Mouse (Mus musculus) brown adipose tissue, adult 24 weeks (tissue): ENCODE measurements around the gene Fkbp5. TPM values are rescaled to one million over a fixed set of nuclear protein-coding genes. Genes with fewer than 3 reads are reported as not detected.

Experiments
- H3K27ac ChIP-seq: fragments of 200-500 bp; replicated peaks from 2 replicates; pipeline ENCODE4 v1.5.1; 2012; ENCODE audit warnings: low read depth, mild to moderate bottlenecking, low read length
- H3K4me1 ChIP-seq: fragments of 200-500 bp; 2 replicates; pipeline ENCODE4 v1.6.1; 2012; ENCODE audit warnings: low read length, mixed read lengths; ENCODE audit not compliant: control insufficient read depth, insufficient read depth, insufficient read length
- H3K4me3 ChIP-seq: fragments of 200-500 bp; 2 replicates; pipeline ENCODE4 v1.5.1; 2012; ENCODE audit warnings: low read depth, mild to moderate bottlenecking, low read length, moderate library complexity; ENCODE audit not compliant: insufficient read depth
- polyA plus RNA-seq: library from polyadenylated mRNA; stranded (reverse); fragments of >200 nt; gene quantifications from 2 replicates; pipeline ENCODE4 v1.2.4, GENCODE M21; 2012; ENCODE audit not compliant: missing spikeins, insufficient read depth, insufficient read length

Gene Fkbp5
- polyA plus RNA-seq, 1 experiment = 3.9 TPM

- no peaks in the 10 kb centered on the region for H3K4me1 ChIP-seq
- no peak overlapping the region for H3K27ac ChIP-seq
- no peak overlapping the region for H3K4me3 ChIP-seq
Measured at GRCm38 (mm10) chr17:28502196-28502821, 15.0 kb downstream of the Fkbp5 start.

DNA sequence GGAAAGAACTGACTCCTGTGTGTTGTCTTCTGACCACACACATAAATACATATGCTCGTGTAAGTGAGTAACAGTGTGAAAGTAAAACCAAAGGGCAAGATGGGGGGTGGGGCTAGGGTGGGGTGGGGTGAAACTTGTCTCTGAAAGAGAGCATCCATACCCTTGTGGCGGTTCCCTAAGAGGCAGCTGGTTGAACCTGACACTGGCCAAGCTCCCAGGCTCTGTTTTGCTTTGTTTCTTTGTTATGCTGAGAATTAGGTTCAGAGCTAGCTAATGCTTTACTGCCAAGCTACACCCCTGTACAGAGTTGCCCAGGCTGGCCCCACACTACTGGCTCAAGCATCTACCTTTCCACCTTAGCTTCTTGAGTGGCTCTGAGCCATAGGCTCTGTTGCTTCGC lies 16.9 kb downstream of the Fkbp5 start:
- Histone ChIP-seq H3K4me3 (no peak overlapping the region), H3K27ac (no peak overlapping the region), H3K4me1 (no peaks in the 10 kb centered on the region)

DNA sequence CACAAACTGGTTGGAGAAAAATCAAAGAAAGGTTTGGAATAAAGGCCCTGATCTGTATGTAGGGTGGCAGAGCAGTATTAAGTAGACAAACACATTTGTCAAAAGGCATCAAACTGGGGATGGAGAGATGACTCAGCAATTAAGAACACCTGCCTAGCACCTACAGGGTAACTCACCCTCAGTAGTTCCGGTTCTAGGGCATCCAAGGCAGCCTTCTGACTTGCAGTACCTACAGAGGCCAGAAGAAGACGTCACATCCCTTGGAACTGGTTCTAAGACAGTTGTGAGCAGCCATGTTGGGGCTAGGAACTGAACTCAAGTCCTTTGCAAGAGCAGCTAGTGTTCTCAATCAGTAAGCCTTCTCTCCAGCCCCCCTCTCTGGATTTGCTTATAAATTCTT lies 18.1 kb downstream of the Fkbp5 start:
- no peak overlapping the region for H3K4me3 ChIP-seq
- no peaks in the 10 kb centered on the region for H3K4me1 ChIP-seq
- no peak overlapping the region for H3K27ac ChIP-seq

DNA sequence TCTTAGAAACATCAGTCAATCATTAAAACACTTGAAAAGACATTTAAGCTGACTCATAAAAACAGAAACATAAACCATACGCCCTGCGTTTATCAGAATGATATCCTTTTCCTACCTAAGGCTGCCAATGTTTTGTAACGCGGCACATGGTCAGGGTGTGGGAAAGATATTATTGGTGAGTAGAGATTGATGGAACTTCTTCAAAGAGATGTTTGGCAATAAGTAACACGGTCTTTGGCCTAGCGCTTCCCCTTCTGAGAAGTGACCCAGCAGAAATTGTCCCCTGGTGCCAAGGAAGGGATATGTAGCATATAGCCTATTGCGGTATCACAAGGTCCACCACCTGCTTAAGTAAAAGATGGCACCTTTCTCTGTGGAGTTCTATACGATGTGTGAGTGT lies 21.5 kb downstream of the Fkbp5 start:
- Histone ChIP-seq H3K4me1 (no peaks in the 10 kb centered on the region), H3K4me3 (no peak overlapping the region), H3K27ac (no peak overlapping the region)

- Histone ChIP-seq H3K27ac (no peak overlapping the region), H3K4me1 (no peaks in the 10 kb centered on the region)
Measured at GRCm38 (mm10) chr17:28491035-28491770, 26.1 kb downstream of the Fkbp5 start.

GRCm38 (mm10) chr17:28488258-28489013 lies 28.9 kb downstream of the Fkbp5 start:
- H3K4me1 ChIP-seq = no peaks in the 10 kb centered on the region
- H3K27ac ChIP-seq = no peak overlapping the region
- no peak overlapping the region for H3K4me3 ChIP-seq

More at GRCm38 (mm10) chr17:28491035-28491770, 26.1 kb downstream of the Fkbp5 start:
- no peak overlapping the region for H3K4me3 ChIP-seq

DNA sequence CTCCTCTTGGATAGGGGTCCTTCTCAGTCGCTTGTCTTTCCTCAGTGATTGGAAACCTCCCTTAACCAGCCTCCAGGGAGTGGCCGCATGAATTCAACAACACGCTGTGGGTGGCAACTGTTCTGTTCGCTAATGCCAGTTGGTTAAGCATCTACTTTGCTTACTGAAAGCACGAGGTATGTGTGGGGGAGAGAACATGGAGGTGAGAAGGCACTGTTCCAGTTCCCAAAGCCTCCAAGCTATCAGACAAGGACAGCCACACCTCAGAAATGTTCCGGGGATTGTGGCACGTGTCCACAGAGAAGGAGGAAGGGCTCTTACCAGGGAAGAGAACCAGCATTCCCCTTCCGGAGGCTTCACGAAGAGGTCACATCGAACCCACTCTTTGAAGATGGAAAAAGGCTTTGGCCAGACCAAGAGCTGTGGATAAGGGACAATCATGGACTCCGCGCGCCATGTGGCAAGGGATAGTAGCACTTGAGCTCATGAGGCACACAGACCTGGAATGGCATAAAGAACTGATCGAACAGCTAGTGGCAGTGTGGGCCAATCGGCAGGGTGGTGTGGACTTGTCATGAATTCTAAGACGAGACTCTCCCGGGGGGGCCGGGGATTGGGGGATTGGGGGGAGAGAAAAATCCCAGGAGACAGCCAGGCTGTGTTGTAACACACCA lies 29.6 kb downstream of the Fkbp5 start:
- H3K27ac ChIP-seq = no peak overlapping the region
- H3K4me3 ChIP-seq = no peak overlapping the region
- no peaks in the 10 kb centered on the region for H3K4me1 ChIP-seq

GRCm38 (mm10) chr17:28486720-28487119 lies 30.6 kb downstream of the Fkbp5 start:
- H3K4me1 ChIP-seq = no peaks in the 10 kb centered on the region
- no peak overlapping the region for H3K4me3 ChIP-seq
- H3K27ac ChIP-seq = no peak overlapping the region

DNA sequence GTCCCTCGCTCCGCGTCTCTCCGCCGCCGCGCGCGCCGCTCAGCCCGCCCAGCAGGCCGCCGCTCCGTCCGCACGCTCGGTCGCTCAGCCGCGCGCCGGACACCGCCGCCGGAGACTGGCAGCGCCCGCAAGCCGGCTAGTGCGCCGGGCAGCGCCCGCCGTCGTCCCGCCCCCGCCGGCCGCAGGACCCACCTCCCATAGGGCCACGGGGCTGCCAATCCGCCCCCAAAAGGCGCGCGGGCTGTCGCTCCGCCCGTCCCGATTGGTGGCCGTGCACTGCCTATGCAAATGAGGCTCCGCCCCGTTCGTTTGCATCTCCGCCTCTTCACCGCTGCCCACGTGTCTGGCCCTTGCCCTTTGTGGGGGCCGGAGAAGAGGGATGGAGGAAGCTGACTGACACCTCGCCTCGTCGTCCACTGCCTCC lies 31.3 kb downstream of the Fkbp5 start:
- H3K4me3 ChIP-seq = peak overlapping the region; percentile 91
- no peaks in the 10 kb centered on the region for H3K4me1 ChIP-seq
- no peak overlapping the region for H3K27ac ChIP-seq

DNA sequence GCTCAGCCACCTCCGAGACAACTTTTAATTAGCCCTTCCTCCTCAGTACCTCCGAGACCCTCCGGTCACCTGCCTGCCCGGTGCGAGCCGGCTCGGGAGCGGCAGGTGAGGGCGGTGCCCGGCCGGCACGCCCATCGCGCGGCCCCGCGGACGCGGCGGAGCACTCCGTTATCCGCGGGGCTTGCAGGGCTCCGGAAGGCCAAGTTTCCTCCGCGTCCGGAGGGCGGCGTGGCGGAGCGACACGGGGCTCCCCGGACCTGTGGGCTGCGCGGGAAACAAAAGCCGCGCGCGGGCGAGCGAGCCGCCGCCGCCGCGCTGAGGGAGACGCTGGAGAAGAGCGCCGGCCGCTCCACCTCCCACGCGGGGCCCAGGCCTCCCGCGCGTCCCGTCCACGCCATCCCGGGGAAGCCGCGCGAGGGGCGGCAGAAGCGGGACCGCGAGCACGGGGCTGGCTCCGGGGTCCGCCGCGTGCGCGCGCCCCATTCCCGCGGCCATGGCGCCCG lies 31.8 kb downstream of the Fkbp5 start:
- Histone ChIP-seq H3K4me3 (peak overlapping the region; percentile 91), H3K4me1 (no peaks in the 10 kb centered on the region), H3K27ac (no peak overlapping the region)

- peak overlapping the region; percentile 91 for H3K4me3 ChIP-seq
- H3K4me1 ChIP-seq = no peaks in the 10 kb centered on the region
- no peak overlapping the region for H3K27ac ChIP-seq
Measured at GRCm38 (mm10) chr17:28484704-28485445, 32.5 kb downstream of the Fkbp5 start.

- Histone ChIP-seq H3K4me3 (no peak overlapping the region), H3K27ac (no peak overlapping the region), H3K4me1 (no peaks in the 10 kb centered on the region)
Measured at GRCm38 (mm10) chr17:28477421-28477820, 39.9 kb downstream of the Fkbp5 start.

DNA sequence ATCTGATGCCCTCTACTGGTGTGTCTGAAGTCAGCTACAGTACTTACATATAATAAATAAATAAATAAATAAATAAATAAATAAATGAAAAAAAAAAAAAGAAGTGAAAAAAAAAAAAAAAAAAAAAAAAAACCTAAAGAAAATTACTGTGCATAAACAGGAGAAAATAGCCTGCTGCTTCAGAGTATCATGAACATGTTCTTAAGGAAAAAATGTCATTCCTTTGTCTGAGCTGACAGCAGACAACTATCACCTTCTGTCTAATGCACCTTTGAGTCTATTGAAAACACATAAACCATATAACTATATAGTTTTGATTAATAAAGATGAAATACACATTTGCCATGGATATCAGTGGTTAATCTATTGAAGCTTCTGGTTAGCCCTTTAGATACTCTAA lies 40.9 kb downstream of the Fkbp5 start:
- H3K27ac ChIP-seq = no peak overlapping the region
- H3K4me3 ChIP-seq = no peak overlapping the region
- H3K4me1 ChIP-seq = no peaks in the 10 kb centered on the region

- no peak overlapping the region for H3K4me3 ChIP-seq
- no peak overlapping the region for H3K27ac ChIP-seq
- no peaks in the 10 kb centered on the region for H3K4me1 ChIP-seq
Measured at GRCm38 (mm10) chr17:28475593-28476325, 41.6 kb downstream of the Fkbp5 start.
